Mouse (Mus musculus) hindbrain, embryonic 14.5 days (tissue): ENCODE measurements around the gene Dpagt1. TPM values are rescaled to one million over a fixed set of nuclear protein-coding genes. Genes with fewer than 3 reads are reported as not detected.
"Not testable (repeated sequence)": the region's sequence is repeated elsewhere in the genome, so short reads cannot be mapped to it uniquely, and the experiment has no call there.

Source experiments
- ATAC-seq: fragments of 200-750 bp; cut with Nextera tagmentation; 2 replicates; pipeline ENCODE4 v1.8.0; 2017; ENCODE audit warnings: moderate number of reproducible peaks, mild to moderate bottlenecking, moderate TSS enrichment, moderate library complexity; ENCODE audit not compliant: low FRiP score
- DNase-seq: peaks from one replicate; pipeline ENCODE4 v3.0.0-alpha.2; 2015; ENCODE audit warnings: low spot score
- H3K27ac ChIP-seq: fragments of 300-500 bp; sonication (generic); 2 replicates; pipeline ENCODE4 v1.5.1; 2014; ENCODE audit warnings: mild to moderate bottlenecking, moderate library complexity
- H3K27me3 ChIP-seq: fragments of 300-500 bp; sonication (generic); 2 replicates; pipeline ENCODE4 v1.6.1; 2014; ENCODE audit warnings: mild to moderate bottlenecking, low read length, mixed read lengths; ENCODE audit not compliant: control insufficient read depth, insufficient read depth
- H3K36me3 ChIP-seq: fragments of 300-500 bp; sonication (generic); replicated peaks from 2 replicates; pipeline ENCODE4 v1.6.1; 2014; ENCODE audit not compliant: control insufficient read depth, insufficient read depth
- H3K4me1 ChIP-seq: fragments of 300-500 bp; sonication (generic); replicated peaks from 2 replicates; pipeline ENCODE4 v1.6.1; 2014; ENCODE audit warnings: antibody characterized with exemption, low read length, mixed read lengths; ENCODE audit not compliant: control insufficient read depth, insufficient read depth
- H3K4me2 ChIP-seq: fragments of 300-500 bp; sonication (generic); replicated peaks from 2 replicates; pipeline ENCODE4 v1.6.1; 2014; ENCODE audit warnings: mild to moderate bottlenecking, moderate library complexity
- H3K4me3 ChIP-seq: fragments of 300-500 bp; sonication (generic); replicated peaks from 2 replicates; pipeline ENCODE4 v1.5.1; 2014; ENCODE audit warnings: mild to moderate bottlenecking, low read length
- H3K9ac ChIP-seq: fragments of 300-500 bp; sonication (generic); 2 replicates; pipeline ENCODE4 v1.6.1; 2014
- H3K9me3 ChIP-seq: fragments of 300-500 bp; sonication (generic); 2 replicates; pipeline ENCODE4 v1.6.1; 2016; ENCODE audit warnings: low read length; ENCODE audit not compliant: control insufficient read depth
- WGBS: fragments of 180-500 bp; shearing (Covaris S2); extraction: QIAGEN DNeasy Blood & Tissue Kit; methylation state at CpG from one replicate; pipeline ENCODE4 v1.1.7; 2014; 5-methylcytosine and 5-hydroxymethylcytosine counted together
- polyA plus RNA-seq: library from polyadenylated mRNA; unstranded; fragments of >200 nt; fragmentation: Nextera tagmentation; extraction: Ambion mirVana; gene quantifications from 2 replicates; pipeline ENCODE4 v1.2.1, GENCODE M21; 2014

Gene Dpagt1
- polyA plus RNA-seq, 1 experiment from 2014 or later, result 36.1 TPM

- peak overlapping the region; percentile 92; the same call in 1 of the 2 replicates for H3K27ac ChIP-seq
- H3K4me1 ChIP-seq, result peaks cover 14% of the 10 kb centered on the region
- no peak for DNase-seq
- peak overlapping the region; percentile 96 for H3K4me2 ChIP-seq
- WGBS, result 2% methylated on average over 5 of the region's 5 CpGs
- no peak for ATAC-seq
- peak overlapping the region; percentile 81 for H3K4me3 ChIP-seq
- H3K9me3 ChIP-seq, result no peaks in the 10 kb centered on the region
- H3K27me3 ChIP-seq, result no peaks in the 10 kb centered on the region
- peaks cover 36% of the 10 kb centered on the region for H3K36me3 ChIP-seq
- peak overlapping the region; percentile 93 for H3K9ac ChIP-seq
Measured at GRCm38 (mm10) chr9:44336093-44336406, 10.2 kb downstream of the Dpagt1 start.

- peak overlapping the region; percentile 96 for H3K4me2 ChIP-seq
- WGBS, result 29% methylated on average over 4 of the region's 4 CpGs
- peaks cover 31% of the 10 kb centered on the region for H3K36me3 ChIP-seq
- peak overlapping the region; percentile 81 for H3K4me3 ChIP-seq
- H3K27ac ChIP-seq, H3K9me3 ChIP-seq, ATAC-seq, DNase-seq, H3K27me3 ChIP-seq: not testable (repeated sequence)
- H3K4me1 ChIP-seq, result peaks cover 14% of the 10 kb centered on the region
- H3K9ac ChIP-seq, result peak overlapping the region; percentile 93
Measured at GRCm38 (mm10) chr9:44336513-44336912, 10.7 kb downstream of the Dpagt1 start.

- WGBS, result 70% methylated on average over 3 of the region's 3 CpGs
- peak overlapping the region; percentile 81; the same call in 1 of the 2 replicates for H3K4me3 ChIP-seq
- no peaks in the 10 kb centered on the region for H3K9me3 ChIP-seq
- H3K36me3 ChIP-seq, result peaks cover 27% of the 10 kb centered on the region
- peak overlapping the region; percentile 96 for H3K4me2 ChIP-seq
- H3K27me3 ChIP-seq, result no peaks in the 10 kb centered on the region
- DNase-seq, result no peak
- ATAC-seq, result no peak
- peak overlapping the region; percentile 93 for H3K9ac ChIP-seq
- H3K27ac ChIP-seq, result no peak overlapping the region
- peaks cover 14% of the 10 kb centered on the region for H3K4me1 ChIP-seq
Measured at GRCm38 (mm10) chr9:44336964-44337363, 11.1 kb downstream of the Dpagt1 start.

- Histone ChIP-seq H3K4me1 (peaks cover 14% of the 10 kb centered on the region), H3K9ac (peak overlapping the region; percentile 93), H3K36me3 (peaks cover 20% of the 10 kb centered on the region), H3K4me3 (no peak overlapping the region), H3K4me2 (peak overlapping the region; percentile 96), H3K27ac (no peak overlapping the region), H3K9me3 (no peaks in the 10 kb centered on the region), H3K27me3 (no peaks in the 10 kb centered on the region)
- no peak for DNase-seq
- no peak for ATAC-seq
- 64% methylated on average over 9 of the region's 9 CpGs for WGBS
Measured at GRCm38 (mm10) chr9:44337436-44338169, 11.8 kb downstream of the Dpagt1 start.

- Histone ChIP-seq H3K9ac (no peak overlapping the region), H3K27me3 (no peaks in the 10 kb centered on the region), H3K4me3 (no peak overlapping the region), H3K4me2 (no peak overlapping the region), H3K9me3 (no peaks in the 10 kb centered on the region), H3K27ac (no peak overlapping the region), H3K4me1 (peaks cover 20% of the 10 kb centered on the region), H3K36me3 (peaks cover 11% of the 10 kb centered on the region)
- ATAC-seq (no peak), DNase-seq (no peak)
- WGBS, result 82% methylated on average over 5 of the region's 5 CpGs
Measured at GRCm38 (mm10) chr9:44338574-44338973, 12.8 kb downstream of the Dpagt1 start.

DNA sequence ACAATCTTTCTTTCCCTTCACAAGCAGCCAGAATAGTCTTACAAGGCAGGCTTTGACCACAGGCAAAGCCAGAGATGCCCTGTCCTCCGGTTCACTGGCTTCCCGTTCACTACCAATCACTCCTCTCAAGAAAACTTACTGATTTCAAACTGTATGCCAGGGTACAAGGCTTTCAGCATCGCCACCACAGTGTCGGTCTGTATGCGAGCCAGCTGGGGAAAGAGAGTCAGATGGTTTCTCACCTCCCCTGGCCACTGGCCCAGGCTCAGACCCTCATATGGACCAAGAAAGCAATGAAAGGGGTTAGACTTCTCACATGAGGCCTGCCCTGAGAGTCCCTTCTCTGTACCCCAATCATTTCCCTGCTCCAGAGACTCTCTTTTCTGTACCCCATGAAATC is 15.7 kb downstream of the Dpagt1 start:
- Histone ChIP-seq H3K9ac (no peak overlapping the region), H3K9me3 (no peaks in the 10 kb centered on the region), H3K4me2 (no peak overlapping the region), H3K27ac (no peak overlapping the region), H3K27me3 (no peaks in the 10 kb centered on the region), H3K4me3 (no peak overlapping the region), H3K4me1 (peaks cover 13% of the 10 kb centered on the region), H3K36me3 (peaks cover 15% of the 10 kb centered on the region)
- 91% methylated on average over 5 of the region's 5 CpGs for WGBS
- ATAC-seq (no peak), DNase-seq (no peak)

DNA sequence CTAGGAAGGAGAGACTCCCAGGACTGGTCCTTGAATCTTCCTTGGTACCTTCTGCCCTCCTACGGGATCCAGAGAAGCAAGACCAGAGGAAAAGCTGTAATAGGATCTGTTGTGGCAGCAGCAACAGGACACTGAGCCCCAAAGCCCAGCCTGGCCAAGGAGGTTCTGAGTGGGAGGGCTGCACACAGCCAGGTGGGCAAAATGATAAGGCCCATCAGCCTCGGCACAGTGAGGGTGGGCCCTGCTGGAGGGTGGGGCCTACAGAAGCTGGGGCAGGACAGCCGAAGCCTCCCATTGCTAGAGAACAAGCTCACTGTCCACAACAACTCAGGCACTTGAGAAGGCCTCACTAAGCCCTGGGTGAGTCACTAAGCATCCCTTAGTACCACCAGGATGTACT is 16.4 kb downstream of the Dpagt1 start:
- H3K4me2 ChIP-seq, result no peak overlapping the region
- no peak overlapping the region for H3K4me3 ChIP-seq
- no peak overlapping the region for H3K27ac ChIP-seq
- H3K9me3 ChIP-seq, result no peaks in the 10 kb centered on the region
- H3K27me3 ChIP-seq, result no peaks in the 10 kb centered on the region
- whole genome bisulfite sequencing, result 85% methylated on average over 3 of the region's 3 CpGs
- ATAC-seq (no peak), DNase-seq (no peak)
- H3K9ac ChIP-seq, result peak overlapping the region; percentile 8; the same call in 1 of the 2 replicates
- peaks cover 22% of the 10 kb centered on the region for H3K36me3 ChIP-seq
- peaks cover 6% of the 10 kb centered on the region for H3K4me1 ChIP-seq

- ATAC-seq, result no peak
- H3K4me2 ChIP-seq, result no peak overlapping the region
- WGBS, result 96% methylated on average over 1 of the region's 1 CpGs
Measured at GRCm38 (mm10) chr9:44342605-44343004, 16.8 kb downstream of the Dpagt1 start.

GRCm38 (mm10) chr9:44343290-44343689 is 17.5 kb downstream of the Dpagt1 start:
- Histone ChIP-seq H3K4me1 (peaks cover 6% of the 10 kb centered on the region), H3K27ac (peak overlapping the region; percentile 99), H3K9ac (peak overlapping the region; percentile 84), H3K27me3 (no peaks in the 10 kb centered on the region), H3K36me3 (peaks cover 33% of the 10 kb centered on the region), H3K9me3 (no peaks in the 10 kb centered on the region), H3K4me3 (peak overlapping the region; percentile 92), H3K4me2 (peak overlapping the region; percentile 73)
- DNase-seq, result no peak
- 7% methylated on average over 6 of the region's 6 CpGs for WGBS
- peak; percentile 1; the same call in 1 of the 2 replicates for ATAC-seq

More at GRCm38 (mm10) chr9:44342605-44343004, 16.8 kb downstream of the Dpagt1 start:
- Histone ChIP-seq H3K9me3 (no peaks in the 10 kb centered on the region), H3K27ac (no peak overlapping the region), H3K4me3 (no peak overlapping the region), H3K27me3 (no peaks in the 10 kb centered on the region), H3K36me3 (peaks cover 27% of the 10 kb centered on the region), H3K4me1 (peaks cover 6% of the 10 kb centered on the region), H3K9ac (no peak overlapping the region)
- no peak for DNase-seq
